Mouse (Mus musculus) liver, embryonic 13.5 days (tissue): ENCODE data around the gene Pde6h. TPM values are rescaled to one million over a fixed set of nuclear protein-coding genes. Genes with fewer than 3 reads are reported as not detected.
A peak's percentile ranks its signal among the peaks of the same experiment; 100 is the strongest.

Source experiments
- ATAC-seq: fragments of 200-750 bp; cut with Nextera tagmentation; 2 replicates; pipeline ENCODE4 v1.8.0; 2017; ENCODE audit warnings: low read depth, mild to moderate bottlenecking, moderate number of reproducible peaks, moderate library complexity
- DNase-seq: peaks from one replicate; pipeline ENCODE4 v3.0.0; 2022
- H3K27ac ChIP-seq: fragments of 300-500 bp; sonication (generic); 2 replicates; pipeline ENCODE4 v1.5.1; 2015; ENCODE audit warnings: moderate library complexity, mild to moderate bottlenecking, inconsistent platforms
- H3K27me3 ChIP-seq: fragments of 300-500 bp; sonication (generic); 2 replicates; pipeline ENCODE4 v1.6.1; 2015; ENCODE audit warnings: mild to moderate bottlenecking, inconsistent platforms
- H3K36me3 ChIP-seq: fragments of 300-500 bp; sonication (generic); 2 replicates; pipeline ENCODE4 v1.6.1; 2015; ENCODE audit warnings: mild to moderate bottlenecking, inconsistent platforms
- H3K4me1 ChIP-seq: fragments of 300-500 bp; sonication (generic); replicated peaks from 2 replicates; pipeline ENCODE4 v1.6.1; 2015; ENCODE audit warnings: inconsistent platforms
- H3K4me2 ChIP-seq: fragments of 300-500 bp; sonication (generic); 2 replicates; pipeline ENCODE4 v1.6.1; 2015; ENCODE audit warnings: inconsistent platforms, mild to moderate bottlenecking, moderate library complexity
- H3K4me3 ChIP-seq: fragments of 300-500 bp; sonication (generic); replicated peaks from 2 replicates; pipeline ENCODE4 v1.5.1; 2015; ENCODE audit warnings: mild to moderate bottlenecking, inconsistent platforms
- H3K9ac ChIP-seq: fragments of 300-500 bp; sonication (generic); 2 replicates; pipeline ENCODE4 v1.6.1; 2015; ENCODE audit warnings: mild to moderate bottlenecking, inconsistent platforms
- H3K9me3 ChIP-seq: fragments of 300-500 bp; sonication (generic); replicated peaks from 2 replicates; pipeline ENCODE4 v1.6.1; 2016; ENCODE audit warnings: inconsistent platforms
- WGBS: fragments of 180-500 bp; shearing (Covaris S2); methylation state at CpG from one replicate; pipeline ENCODE4 v1.1.7; 2015; ENCODE audit not compliant: insufficient replicate concordance; 5-methylcytosine and 5-hydroxymethylcytosine counted together
- polyA plus RNA-seq: library from polyadenylated mRNA; unstranded; fragments of >200 nt; fragmentation: Nextera tagmentation; extraction: Ambion mirVana; gene quantifications from 2 replicates; pipeline ENCODE4 v1.2.1, GENCODE M21; 2015

Pde6h gene
- polyA plus RNA-seq, 1 experiment from 2014 or later: not detected

DNA sequence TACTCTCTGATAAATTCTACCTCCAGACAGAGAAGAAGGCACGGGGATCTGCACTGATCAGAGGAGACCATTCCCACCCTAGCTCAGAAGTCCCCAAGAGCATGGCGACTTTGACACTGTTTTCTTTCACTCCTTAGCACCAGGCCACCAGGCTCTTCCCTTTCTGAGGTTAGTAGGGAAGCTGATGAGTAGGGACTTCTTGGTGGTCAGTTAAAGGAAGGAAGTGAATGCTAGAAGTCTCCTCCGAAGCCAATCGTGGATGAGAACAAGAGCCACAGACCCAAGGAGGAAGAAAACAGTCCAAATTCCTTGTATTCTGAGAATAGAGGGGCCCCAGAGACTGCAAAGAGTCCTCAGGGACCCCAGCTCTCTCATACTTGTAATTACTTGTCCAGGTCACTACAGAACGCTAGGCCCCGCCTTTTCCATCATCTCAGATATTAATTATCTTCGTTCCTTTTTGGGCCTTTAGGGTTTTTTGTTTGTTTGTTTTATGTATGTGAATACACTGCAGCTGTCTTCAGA lies 65.0 kb downstream of the Pde6h start:
- Histone ChIP-seq H3K4me2 (no peak overlapping the region), H3K9ac (no peak overlapping the region), H3K4me3 (no peak overlapping the region), H3K36me3 (no peaks in the 10 kb centered on the region), H3K9me3 (no peaks in the 10 kb centered on the region), H3K27me3 (no peaks in the 10 kb centered on the region), H3K27ac (no peak overlapping the region), H3K4me1 (peaks cover 6% of the 10 kb centered on the region; the same call in 1 of the 2 replicates)
- 44% methylated on average over 7 of the region's 7 CpGs for WGBS
- no peak for ATAC-seq
- no peak for DNase-seq

DNA sequence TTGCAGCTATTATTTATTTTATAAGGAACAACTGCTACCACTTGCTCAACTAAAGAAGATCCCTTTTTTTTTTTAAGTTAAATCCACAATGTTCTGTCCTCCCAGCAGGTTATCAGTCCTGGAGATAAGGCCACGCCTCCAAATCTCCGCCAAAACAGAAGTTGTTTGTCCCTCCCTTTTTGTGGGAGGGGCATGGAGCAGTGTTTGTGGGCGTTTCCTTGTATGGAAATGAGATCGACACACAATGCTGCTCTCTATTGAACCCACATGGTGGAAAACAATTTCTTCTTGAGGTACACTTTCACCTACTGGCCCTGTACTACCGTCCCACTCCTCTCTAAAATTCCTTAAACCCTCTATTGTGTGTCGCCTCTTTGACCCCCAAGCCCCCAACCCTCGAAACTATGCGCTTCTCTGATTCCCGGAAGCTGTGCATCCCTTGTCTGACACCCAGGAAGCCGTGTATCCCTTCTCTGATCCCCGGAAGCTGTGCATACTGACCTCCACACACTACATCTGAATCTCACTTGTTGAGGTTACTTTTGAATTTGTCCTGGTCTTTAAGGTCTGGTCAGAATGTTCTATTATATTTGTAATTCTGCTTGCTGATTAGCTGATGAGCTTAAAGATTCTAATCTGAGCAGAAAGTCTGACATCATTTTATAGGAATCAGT lies 66.3 kb downstream of the Pde6h start:
- no peak overlapping the region for H3K27ac ChIP-seq
- H3K27me3 ChIP-seq: no peaks in the 10 kb centered on the region
- no peak; the same call in 1 of the 2 replicates for ATAC-seq
- peaks cover 6% of the 10 kb centered on the region; the same call in 1 of the 2 replicates for H3K4me1 ChIP-seq
- H3K9ac ChIP-seq: no peak overlapping the region
- H3K4me2 ChIP-seq: 0 out of 2 replicates have a peak overlapping the region, but pooled peaks have one; percentile 5
- WGBS: 34% methylated on average over 11 of the region's 11 CpGs
- no peaks in the 10 kb centered on the region for H3K9me3 ChIP-seq
- DNase-seq: no peak
- H3K36me3 ChIP-seq: no peaks in the 10 kb centered on the region
- no peak overlapping the region for H3K4me3 ChIP-seq

DNA sequence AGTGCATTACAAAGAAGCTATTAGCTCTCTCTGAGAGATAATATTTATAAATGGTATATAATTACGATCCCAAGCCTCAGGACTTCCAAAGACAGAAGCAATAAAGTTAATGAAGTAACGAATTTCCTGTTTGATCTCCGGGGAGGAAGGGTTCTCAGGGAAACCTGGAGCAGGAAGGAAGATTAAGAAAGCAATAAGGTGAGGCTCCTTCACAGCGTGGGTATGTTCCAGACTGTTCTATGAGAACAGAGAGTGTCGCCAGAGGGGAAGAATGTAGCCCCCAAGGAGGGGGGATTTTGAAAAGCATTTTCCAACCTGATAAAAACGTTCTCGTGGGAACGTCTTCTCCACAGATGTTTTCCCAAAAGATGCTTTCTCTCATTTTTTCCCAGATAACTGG lies 66.9 kb downstream of the Pde6h start:
- no peaks in the 10 kb centered on the region for H3K27me3 ChIP-seq
- H3K9ac ChIP-seq: no peak overlapping the region
- H3K4me2 ChIP-seq: no peak overlapping the region
- H3K9me3 ChIP-seq: no peaks in the 10 kb centered on the region
- peaks cover 6% of the 10 kb centered on the region; the same call in 1 of the 2 replicates for H3K4me1 ChIP-seq
- H3K4me3 ChIP-seq: no peak overlapping the region
- 45% methylated on average over 8 of the region's 8 CpGs for WGBS
- H3K36me3 ChIP-seq: no peaks in the 10 kb centered on the region
- ATAC-seq (no peak), DNase-seq (no peak)
- no peak overlapping the region for H3K27ac ChIP-seq

DNA sequence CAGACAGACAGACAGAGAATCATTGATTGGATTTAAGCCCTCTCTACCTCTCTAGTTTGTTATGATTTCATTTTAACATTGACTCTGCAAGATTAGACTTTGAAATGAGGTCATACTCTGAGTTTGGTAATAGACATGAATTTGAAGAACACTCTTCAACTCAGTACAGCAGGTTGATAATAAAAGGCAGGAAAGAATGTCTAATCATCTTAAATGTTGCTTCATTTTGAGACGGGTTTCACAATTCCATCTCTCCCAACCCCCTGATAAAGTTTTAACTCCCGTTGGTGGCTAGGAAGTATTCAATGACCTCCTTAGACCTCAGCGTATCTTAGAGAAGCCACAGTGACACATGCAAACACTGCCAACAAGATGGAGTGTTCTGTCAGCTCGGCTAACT lies 69.9 kb downstream of the Pde6h start:
- no peak overlapping the region for H3K4me2 ChIP-seq
- WGBS: 48% methylated on average over 4 of the region's 4 CpGs
- H3K4me3 ChIP-seq: no peak overlapping the region
- no peak for DNase-seq
- no peaks in the 10 kb centered on the region for H3K36me3 ChIP-seq
- H3K9ac ChIP-seq: no peak overlapping the region
- H3K27me3 ChIP-seq: no peaks in the 10 kb centered on the region
- no peak overlapping the region for H3K27ac ChIP-seq
- no peak for ATAC-seq
- H3K4me1 ChIP-seq: peaks cover 6% of the 10 kb centered on the region; the same call in 1 of the 2 replicates
- no peaks in the 10 kb centered on the region for H3K9me3 ChIP-seq

DNA sequence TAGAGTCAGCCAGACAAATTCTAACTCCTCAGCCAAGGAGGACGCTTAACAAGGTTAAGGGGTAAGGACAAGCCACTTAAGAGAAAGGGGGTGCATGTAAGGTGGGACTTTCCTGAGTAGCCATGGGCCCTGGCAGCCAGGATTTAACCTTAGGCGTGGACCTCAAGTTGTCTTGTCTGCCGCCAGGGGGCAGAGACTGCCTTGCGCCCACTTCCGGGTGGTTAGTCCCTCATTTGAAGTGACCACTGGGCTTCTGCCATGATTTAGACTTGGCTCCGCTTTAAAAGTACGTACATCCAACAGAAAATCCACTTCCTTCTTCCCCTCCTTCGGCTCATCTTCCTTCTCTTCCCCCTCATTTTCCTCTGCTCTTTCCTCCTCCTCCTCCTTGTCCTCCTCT lies 71.9 kb downstream of the Pde6h start:
- DNase-seq (no peak), ATAC-seq (no peak)
- H3K27ac ChIP-seq: no peak overlapping the region
- H3K4me2 ChIP-seq: no peak overlapping the region
- H3K9me3 ChIP-seq: no peaks in the 10 kb centered on the region
- H3K27me3 ChIP-seq: no peaks in the 10 kb centered on the region
- H3K4me1 ChIP-seq: no peaks in the 10 kb centered on the region
- H3K36me3 ChIP-seq: no peaks in the 10 kb centered on the region
- 57% methylated on average over 8 of the region's 8 CpGs for WGBS
- H3K4me3 ChIP-seq: no peak overlapping the region
- no peak overlapping the region for H3K9ac ChIP-seq

DNA sequence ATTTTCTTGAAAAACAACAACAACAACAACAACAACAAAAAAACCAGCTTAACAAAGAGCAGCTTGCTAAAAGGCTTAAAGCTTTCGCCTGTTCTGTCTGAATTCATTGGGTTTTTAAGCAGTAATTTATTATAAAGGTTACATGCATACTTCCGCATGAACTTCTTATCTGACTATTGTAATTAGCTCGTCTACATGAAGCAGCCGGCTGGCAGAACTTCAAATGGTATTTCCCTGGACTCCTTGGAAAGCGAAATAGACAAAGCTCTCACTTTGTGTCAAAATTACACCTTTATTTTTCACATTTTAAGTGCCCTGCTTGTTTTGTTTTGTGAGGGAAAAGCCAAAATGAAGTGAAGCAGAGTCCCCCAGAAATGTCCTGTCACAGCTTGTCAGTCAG lies 72.7 kb downstream of the Pde6h start:
- Histone ChIP-seq H3K27me3 (no peaks in the 10 kb centered on the region), H3K9ac (no peak overlapping the region), H3K36me3 (no peaks in the 10 kb centered on the region), H3K4me3 (no peak overlapping the region), H3K27ac (no peak overlapping the region), H3K4me2 (no peak overlapping the region), H3K9me3 (no peaks in the 10 kb centered on the region), H3K4me1 (no peaks in the 10 kb centered on the region)
- WGBS: 54% methylated on average over 5 of the region's 5 CpGs
- ATAC-seq (no peak), DNase-seq (no peak)

DNA sequence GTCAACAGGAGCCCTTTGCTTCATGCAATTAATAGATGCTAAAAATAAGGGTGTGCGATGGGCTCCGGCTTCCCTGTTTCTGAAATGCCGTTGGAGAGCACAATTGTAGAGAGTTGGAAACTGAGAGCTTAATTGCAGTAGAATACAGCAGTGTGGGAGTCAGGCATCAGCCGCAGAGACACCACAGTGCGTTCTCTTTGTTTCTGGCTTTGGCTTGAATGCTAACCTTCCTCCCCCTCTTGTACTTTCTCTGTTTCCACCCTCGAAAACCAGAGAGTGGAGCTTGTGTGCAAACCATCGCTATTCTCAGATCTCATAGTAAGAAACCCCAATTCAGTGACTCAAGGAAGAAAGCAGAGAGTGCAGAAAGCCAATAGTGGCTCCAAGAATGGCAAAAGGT lies 74.5 kb downstream of the Pde6h start:
- no peak overlapping the region for H3K27ac ChIP-seq
- ATAC-seq (no peak), DNase-seq (no peak)
- no peak overlapping the region for H3K4me2 ChIP-seq
- no peaks in the 10 kb centered on the region for H3K9me3 ChIP-seq
- no peak overlapping the region for H3K9ac ChIP-seq
- no peaks in the 10 kb centered on the region for H3K4me1 ChIP-seq
- no peaks in the 10 kb centered on the region for H3K27me3 ChIP-seq
- no peaks in the 10 kb centered on the region for H3K36me3 ChIP-seq
- 68% methylated on average over 7 of the region's 7 CpGs for WGBS
- H3K4me3 ChIP-seq: no peak overlapping the region

DNA sequence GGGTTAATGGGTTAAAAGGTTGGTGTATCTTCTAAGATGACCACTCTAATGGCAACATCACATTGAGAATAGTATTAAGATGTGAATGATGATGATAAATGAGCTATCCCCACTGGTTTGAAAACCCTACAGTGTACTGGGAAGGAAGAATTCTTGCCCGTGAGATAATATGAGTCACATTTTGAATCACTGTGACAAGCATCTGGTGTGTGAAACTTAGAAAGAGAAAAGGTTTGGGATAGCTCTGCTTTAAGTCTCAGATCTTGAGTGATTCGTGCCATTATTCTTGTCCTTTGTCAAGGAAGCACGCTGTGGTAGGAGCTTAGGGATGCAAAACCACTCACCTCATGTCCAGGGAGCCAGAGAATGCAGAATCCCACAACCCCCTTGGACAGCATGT lies 75.4 kb downstream of the Pde6h start:
- WGBS: 66% methylated on average over 3 of the region's 3 CpGs
- H3K4me1 ChIP-seq: no peaks in the 10 kb centered on the region
- ATAC-seq (no peak), DNase-seq (no peak)
- no peaks in the 10 kb centered on the region for H3K9me3 ChIP-seq
- H3K4me3 ChIP-seq: no peak overlapping the region
- H3K4me2 ChIP-seq: no peak overlapping the region
- no peaks in the 10 kb centered on the region for H3K27me3 ChIP-seq
- H3K9ac ChIP-seq: no peak overlapping the region
- no peak overlapping the region for H3K27ac ChIP-seq
- H3K36me3 ChIP-seq: no peaks in the 10 kb centered on the region

DNA sequence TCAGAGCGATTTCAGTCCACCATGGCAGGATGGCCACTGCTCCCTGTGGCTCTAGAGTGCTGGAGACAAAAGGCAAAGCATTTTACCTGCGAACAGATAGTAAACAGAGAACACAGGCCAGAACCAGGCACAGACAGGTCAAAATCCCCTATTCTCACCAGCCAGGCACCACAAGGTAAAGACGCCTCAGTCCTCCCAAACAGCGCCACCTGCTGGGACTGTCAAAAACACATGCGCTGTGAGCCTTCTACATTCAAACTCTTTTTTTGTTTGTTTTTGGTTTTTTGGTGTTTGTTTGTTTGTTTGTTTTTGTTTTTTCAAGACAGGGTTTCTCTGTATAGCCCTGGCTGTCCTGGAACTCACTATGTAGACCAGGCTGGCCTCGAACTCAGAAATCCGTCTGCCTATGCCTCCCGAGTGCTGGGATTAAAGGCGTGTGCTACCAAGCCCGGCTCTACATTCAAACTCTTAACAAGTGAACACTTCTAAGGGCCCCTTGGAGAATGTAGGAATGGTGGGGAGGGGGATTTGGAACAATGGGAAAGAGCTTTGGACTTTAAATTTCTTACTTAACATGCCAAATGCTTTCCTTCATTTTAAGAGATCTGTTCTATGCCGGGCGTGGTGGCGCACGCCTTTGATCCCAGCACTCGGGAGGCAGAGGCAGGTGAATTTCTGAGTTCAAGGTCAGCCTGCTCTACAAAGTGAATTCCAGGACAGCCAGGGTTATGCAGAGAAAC lies 76.2 kb downstream of the Pde6h start:
- Histone ChIP-seq H3K27me3 (no peaks in the 10 kb centered on the region), H3K36me3 (no peaks in the 10 kb centered on the region), H3K9me3 (no peaks in the 10 kb centered on the region), H3K4me1 (no peaks in the 10 kb centered on the region), H3K27ac (no peak overlapping the region), H3K9ac (no peak overlapping the region), H3K4me3 (no peak overlapping the region), H3K4me2 (no peak overlapping the region)
- WGBS: 79% methylated on average over 15 of the region's 15 CpGs
- ATAC-seq (no peak), DNase-seq (no peak)

DNA sequence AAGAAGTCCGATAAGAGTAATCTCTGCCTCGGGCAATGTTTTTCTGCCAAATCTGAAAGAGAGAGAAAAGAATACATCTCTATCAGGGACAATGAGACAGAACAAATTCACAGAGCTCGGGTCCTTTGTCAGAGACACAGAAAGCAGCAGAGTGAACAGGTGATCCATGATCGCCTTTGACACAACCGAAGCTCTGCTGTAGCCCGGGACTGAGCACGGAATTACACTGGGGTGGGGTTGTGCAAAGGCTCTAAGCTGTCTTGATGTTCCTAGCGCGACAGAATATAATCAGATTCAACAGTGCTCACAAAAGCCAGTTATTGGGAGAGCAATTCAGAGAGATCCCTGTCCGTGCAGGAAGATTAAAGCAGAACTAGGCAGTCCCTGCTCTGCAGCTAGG lies 77.1 kb downstream of the Pde6h start:
- WGBS: 76% methylated on average over 10 of the region's 10 CpGs
- Histone ChIP-seq H3K36me3 (no peaks in the 10 kb centered on the region), H3K9me3 (no peaks in the 10 kb centered on the region), H3K27ac (no peak overlapping the region), H3K27me3 (no peaks in the 10 kb centered on the region), H3K4me1 (no peaks in the 10 kb centered on the region), H3K4me3 (no peak overlapping the region), H3K9ac (no peak overlapping the region), H3K4me2 (no peak overlapping the region)
- DNase-seq (no peak), ATAC-seq (no peak)

DNA sequence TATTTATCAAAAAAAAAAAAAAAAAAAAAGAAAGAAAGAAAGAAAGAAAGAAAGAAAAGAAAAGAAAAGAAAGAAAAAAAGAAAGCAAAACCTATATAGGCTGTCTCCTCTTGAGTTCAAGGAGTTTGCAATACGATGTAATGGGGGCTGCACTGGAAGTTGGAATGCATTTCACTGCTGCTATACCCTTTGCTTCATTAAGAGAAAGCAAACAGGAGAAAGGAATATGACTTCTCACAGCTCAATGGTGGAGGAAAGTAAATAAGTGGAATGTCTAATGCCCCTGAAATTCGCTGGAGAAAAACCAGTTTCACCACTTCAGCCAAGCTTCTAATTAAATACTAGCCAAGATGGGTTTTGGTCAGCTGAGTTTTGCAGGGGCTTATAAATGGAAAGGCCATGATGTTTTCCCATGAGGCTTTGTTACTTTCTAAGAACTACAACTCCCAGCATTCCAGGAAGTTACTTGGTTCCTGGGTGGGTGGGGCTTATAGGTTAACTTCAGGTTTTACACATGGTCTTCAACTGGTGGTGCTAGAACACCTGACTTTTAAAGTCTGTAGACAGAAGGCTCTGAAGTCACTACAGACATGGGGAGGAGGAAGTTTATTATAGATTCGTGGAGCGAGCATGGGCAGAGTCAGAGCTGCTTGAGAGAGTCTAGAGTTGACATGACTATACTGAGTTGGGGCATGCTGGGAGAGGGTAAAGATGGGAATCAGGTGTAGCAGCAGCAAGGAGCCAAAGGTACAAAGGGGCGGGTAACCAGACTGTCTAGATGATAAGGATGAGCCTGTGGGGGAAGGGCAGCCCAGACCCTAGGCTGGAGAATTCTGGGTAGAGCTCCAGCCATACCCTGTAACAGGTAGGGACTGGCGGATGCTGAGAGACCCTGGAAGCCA lies 77.9 kb downstream of the Pde6h start:
- H3K36me3 ChIP-seq: no peaks in the 10 kb centered on the region
- no peaks in the 10 kb centered on the region for H3K9me3 ChIP-seq
- 56% methylated on average over 6 of the region's 6 CpGs for WGBS
- H3K4me2 ChIP-seq: no peak overlapping the region
- no peak for DNase-seq
- H3K27ac ChIP-seq: no peak overlapping the region
- H3K4me3 ChIP-seq: no peak overlapping the region
- H3K9ac ChIP-seq: no peak overlapping the region
- H3K4me1 ChIP-seq: no peaks in the 10 kb centered on the region
- no peak for ATAC-seq
- no peaks in the 10 kb centered on the region for H3K27me3 ChIP-seq
